Mouse (Mus musculus) thymus, postnatal 10 days (tissue): Measurements from ENCODE around the gene Bik.
"Not testable (repeated sequence)": the region's sequence is repeated elsewhere in the genome, so short reads cannot be mapped to it uniquely, and the experiment has no call there.

ENCODE experiments used
- DNase-seq, 2 experiments: peaks; one replicate each; pipeline ENCODE4 v3.0.0; 2021; ENCODE audit warnings: low spot score in 2 of 2

Gene Bik

GRCm38 (mm10) chr15:83526424-83527091, at the start of gene Bik:
TSS of gene Bik (plus strand) at chr15:83526862.
- DNase-seq = peak; percentile 39 to 55

DNA sequence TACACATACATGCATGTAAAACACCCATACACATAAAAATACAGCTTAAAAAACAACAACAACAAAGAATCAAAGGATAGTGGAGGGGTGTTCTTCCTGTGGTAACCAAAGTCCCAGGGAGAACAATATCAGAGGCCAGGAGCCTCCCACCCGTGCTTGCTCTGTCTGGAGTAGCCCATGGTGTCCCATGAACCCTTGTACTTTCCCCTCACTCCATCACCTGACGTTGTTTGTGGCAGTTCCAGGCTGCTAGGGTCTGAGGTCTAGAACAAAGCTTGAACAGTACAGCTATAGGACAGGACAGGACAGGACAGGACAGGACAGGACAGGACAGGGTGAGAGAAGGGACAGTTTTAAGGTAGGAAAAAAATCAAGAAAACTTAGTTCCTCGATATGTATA, 48.6 kb upstream of the Bik start:
- DNase-seq = no peak

DNA sequence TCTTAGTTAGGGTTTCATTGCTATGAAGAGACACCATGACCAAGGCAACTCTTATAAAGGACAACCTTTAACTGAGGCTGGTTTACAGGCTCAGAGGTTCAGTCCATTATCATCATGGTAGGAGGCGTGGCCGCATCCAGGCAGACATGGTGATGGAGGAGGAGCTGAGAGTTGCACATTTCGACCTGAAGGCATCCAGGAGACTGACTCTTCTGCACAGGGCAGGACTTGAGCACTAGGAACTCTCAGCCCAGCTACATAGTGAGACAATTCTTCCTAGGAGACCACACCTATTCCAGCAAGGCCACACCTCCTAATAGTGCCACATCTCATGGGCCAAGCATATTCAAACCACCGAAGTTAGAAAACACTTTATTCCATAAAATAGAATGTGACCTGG, 46.8 kb upstream of the Bik start:
- no peak for DNase-seq

DNA sequence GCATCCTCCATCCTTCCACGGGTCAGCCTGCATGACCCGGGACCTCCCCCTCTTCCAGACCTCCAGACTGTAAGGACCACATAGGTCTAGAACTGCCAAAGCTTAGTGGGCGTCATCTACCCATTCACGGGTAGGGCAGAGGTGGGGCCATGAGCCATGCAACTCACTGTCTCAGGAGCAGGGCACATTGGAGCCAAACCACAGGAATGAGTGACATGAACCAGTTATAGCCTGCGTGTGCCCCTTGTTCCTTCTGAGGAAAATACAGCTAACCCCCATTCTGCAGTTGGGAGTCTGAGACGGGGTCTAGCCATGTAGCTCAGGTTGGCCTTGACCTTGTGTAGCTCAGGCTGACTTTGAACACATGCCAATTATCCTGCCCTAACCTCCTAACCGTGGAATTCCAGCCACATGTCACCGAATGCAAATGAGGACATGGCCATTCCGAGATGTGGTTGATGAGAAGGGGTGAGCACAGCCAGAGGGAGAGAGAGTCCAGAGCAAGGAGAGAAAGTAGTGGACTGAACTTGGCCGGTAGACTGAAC, 45.4 kb upstream of the Bik start:
- no peak for DNase-seq

DNA sequence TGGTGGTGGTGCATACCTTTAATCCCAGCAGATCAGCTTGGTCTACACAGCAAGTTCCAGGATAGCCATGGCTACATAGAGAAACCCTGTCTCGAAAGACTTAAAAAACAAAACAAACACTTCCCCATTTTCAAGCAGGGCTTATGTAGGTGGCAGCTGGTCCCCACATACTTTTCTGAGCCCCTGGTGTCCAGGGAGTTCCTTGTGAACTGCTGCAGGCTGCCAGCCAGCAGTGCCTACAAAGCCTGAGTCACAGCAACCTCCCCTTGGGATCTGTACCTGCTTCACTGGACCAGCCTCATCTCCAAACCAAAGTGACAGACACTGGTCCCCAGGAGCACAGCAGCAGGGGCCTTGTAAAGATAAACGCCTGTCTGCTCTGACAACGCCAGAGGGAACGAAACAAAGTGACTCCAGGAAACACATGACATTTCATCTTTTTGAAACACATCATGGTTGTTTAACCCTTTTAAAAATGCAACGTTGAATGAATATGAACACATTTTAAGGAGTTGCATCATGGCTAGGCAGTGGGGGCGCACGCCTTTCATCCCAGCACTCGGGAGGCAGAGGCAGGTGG, 43.9 kb upstream of the Bik start:
- no peak for DNase-seq

DNA sequence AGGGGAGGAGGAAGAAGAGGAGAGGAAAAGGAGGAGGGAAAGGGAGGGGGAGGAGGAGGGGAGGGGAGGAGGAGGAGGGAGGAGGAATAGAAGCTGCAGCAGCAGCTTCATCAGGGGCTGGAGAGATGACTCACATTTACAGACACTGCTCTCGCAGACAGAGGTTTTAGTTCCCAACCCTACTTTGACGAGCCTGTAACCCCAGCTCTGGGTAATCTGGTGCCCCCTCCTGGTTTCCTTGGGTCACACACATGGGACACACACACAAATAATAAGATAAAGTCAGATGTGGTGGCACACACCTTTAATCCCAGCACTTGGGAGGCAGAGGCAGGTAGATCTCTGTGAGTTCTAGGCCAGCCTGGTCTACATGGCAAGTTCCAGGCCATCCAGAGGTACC, 43.2 kb upstream of the Bik start:
- peak in 1 of 2 experiments; percentile 35 for DNase-seq

DNA sequence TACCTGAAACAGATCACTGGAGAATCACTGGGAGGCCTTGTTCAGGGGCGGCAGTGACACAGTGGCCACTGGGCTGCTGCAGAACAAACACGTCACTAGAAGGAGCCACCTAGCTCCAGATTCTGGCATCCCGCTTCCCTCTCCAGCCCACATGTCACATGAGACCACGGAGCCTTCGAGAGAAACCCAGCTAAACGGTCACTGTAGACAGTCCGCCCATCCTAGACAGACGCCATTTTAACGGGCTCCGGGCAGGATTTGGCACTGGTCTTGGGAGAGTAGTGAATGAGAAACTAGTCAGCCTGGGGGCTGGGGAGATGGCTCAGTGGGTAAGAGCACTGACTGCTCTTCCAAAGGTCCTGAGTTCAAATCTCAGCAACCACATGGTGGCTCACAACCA, 42.4 kb upstream of the Bik start:
- DNase-seq = no peak

DNA sequence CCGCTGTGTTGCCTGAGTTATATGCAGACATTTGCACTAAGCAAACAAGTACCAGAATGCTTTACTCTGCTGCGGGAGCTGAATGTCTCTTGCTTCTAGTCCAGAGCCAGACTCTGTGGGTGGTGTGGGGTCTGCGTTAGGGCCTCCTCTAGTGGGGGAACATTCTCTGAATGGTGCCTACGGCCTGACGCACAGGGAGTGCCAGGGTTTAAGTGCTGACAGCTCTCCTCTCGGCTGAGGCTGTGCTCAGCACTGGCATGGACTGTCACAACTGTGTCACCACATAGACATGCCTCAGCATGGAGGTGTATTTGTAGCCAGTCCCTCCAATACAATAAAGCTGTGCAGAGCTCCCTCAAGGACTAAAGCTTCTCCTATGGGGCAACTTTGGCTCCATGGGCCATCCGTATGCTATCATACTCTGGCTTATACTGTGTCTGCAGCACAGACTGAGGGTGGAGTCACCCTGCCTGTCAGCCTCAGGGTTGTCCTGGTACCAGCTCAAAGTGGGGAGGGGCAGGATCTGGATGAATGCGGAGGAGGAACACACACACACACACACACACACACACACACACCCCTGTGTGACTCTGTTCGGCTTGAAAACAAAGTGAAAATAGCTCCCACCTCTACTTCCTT, 39.1 kb upstream of the Bik start:
- no peak for DNase-seq

GRCm38 (mm10) chr15:83489471-83489870, 37.2 kb upstream of the Bik start:
- DNase-seq = no peak

GRCm38 (mm10) chr15:83491891-83492290, 34.8 kb upstream of the Bik start:
- no peak for DNase-seq

DNA sequence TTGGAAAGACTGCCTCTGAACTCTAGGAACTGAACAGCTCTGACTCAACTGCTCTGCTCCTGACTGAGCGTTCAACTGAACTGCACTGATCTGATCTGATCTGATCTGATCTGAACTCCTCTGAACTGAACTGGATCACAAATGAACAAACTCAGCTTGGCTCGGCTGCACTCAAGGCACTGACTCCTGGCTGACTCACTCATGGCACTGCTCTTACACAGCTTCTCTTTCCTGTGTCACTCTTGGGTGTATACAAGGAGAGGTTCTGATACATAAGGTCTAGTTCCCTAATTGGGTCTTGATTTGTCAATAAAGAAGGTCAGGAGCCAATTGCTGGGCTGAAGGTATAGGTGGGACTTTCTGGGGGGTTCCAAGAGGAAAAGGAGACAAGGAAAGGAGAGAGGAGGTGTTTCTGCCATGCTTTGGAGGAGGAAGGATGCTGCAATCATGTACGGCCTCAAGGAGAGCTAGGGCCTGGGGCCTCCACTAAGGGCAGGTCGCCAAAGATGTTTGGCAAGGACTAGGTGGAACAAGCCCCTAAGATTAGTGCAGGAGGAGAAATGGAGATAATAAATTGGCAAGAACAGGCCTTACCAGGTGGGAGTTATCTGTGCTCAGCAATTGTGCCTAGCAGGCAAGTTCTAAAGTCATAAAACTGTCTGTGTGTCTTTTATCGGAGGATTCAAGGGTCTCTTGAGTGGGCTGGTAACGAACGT, 32.6 kb upstream of the Bik start:
- DNase-seq = no peak

GRCm38 (mm10) chr15:83494572-83494920, 32.1 kb upstream of the Bik start:
- DNase-seq = no peak

DNA sequence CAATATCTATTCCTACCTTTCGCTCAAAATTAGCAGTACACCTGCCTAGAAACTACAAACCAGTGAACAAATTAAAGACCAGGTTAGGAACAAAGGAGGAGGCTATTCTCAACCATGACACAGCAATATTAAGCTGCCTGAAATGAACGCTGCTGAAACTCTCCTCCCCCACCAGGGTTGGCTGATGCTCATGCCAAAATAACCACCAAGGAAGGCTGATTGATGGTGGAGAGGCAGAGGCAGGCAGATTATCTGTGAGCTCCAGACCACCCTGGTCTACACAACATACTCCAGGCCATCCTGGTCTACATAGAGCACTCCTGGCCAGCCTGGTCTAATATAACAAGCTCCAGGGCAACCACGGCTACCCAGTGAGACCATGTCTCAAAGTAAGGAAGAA, 31.5 kb upstream of the Bik start:
- no peak for DNase-seq

DNA sequence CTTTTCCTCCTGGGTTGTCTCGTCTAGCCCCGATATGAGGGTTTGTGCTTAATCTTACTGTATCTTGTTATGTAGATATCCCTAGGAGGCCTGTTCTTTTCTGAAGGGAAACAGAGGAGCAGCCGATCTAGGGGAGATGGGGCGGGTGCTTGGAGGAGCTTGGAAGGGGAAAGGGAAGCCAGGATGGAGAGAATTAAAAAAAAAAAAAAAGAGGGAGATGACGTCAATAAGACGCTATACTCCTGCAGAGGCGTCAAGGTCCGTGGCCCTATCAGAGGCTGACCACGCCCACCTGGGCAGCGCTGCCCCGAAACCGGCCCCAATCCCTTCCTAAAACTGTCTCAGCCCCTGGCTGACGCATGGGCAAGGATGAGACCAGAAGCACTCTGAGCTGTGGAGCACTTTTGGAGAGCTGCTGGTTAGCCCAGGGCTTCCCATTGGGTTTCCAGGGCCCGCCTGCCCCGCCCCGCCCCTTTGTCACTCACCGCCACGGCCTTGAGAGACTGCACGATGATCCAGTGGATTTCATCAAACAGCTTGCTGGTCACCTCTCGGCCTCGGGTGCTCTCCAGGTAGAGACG, 30.8 kb upstream of the Bik start:
- DNase-seq = no peak

DNA sequence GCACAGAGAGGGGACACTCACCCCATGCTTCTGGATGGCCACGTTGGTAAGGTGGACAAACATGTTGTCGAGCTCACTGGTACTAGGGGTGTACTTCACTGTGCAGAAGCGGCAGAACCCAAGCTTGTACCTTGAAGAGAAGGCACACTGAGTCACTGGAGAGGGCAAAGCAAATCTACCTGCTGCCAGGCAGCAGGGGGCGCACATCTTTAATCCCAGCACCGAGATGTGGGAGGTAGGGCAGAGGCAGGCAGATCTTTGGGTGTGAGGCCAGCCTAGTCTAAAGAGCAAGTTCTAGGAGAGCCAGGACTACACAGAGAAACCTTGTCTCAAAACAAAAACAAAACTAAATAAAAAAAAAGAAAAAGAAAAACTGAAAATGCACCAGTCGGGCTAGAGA, 29.4 kb upstream of the Bik start:
- no peak for DNase-seq

- DNase-seq = no peak
Measured at GRCm38 (mm10) chr15:83499211-83499755, 27.4 kb upstream of the Bik start.

GRCm38 (mm10) chr15:83500352-83500751, 26.3 kb upstream of the Bik start:
- peak in 1 of 2 experiments; percentile 61 for DNase-seq

- DNase-seq = not testable (repeated sequence)
Measured at GRCm38 (mm10) chr15:83501483-83501882, 25.2 kb upstream of the Bik start.

DNA sequence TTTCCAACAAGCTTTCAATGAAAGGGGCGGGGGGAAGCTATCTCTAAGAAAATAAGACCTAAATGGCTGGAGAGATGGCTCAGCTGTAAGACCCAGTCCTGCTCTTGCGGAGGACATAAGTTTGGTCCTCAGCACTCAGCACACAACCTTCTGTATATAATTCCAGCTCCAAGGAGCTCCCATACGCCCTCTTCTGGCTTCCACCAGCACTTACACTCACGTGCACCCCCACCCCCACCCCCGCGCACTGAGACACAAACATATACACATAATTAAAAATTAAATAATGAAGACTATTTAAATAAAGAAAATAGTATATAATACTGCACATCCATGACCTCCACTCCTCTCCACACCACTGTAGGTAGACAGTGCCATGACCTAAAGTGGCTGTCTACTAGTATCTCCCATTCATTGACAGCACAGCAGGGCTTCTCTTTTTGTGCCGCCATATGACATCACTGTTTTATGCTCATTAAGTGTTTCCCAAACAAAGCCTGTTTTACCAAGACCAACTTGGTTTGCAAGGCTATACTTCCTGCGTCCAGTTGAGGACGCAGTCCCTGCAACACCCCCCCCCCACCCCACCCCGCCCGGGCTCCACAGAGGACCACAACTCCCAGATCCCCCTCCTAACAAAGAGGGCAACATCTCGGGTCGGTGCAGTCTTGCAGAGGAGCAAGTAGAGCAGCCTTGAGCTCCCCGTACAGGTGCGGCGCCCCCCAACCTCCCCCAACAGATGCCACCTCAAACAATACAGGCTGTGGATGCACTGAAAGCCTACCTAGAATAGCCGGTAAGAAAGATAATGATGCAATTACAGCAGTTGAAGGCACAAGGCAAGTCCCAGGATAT, 16.5 kb upstream of the Bik start:
- DNase-seq = no peak

DNA sequence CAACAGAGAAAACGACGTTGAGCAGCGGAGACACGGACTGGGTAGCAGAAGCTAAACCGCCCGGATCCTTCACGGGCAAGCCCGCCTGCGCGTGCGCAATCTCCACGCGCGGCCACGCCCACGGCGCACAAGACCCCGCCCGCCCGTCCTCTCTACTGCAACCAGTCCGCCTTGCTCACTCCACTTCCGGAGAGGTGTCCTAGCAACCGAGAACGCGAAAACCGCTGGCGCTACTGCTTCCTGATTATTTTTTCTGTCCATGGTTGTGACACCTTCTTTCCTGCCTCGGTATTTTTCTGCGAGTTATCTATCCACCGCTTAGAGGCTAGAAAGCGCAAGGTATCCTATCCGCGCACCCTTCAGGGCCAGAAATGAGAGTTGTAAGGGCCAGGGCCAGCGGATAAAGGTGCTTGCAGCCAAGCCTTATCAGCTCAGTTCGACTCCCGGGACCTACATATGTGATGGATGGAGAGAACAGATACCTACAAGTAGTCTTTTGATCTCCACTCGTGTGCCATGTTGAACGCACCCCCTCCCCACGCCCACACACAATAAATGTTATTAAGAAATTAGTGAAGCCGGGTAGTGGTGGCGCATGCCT, 15.8 kb upstream of the Bik start, which contains the start of gene Ttll1:
TSS of gene Ttll1 (minus strand) at position 89 of the 601 bp plus-strand sequence.
- peak; percentile 91 to 94 for DNase-seq
